Mouse (Mus musculus) G1E (cell line): Measurements from ENCODE around the gene Chrm2.

Experiments
- CTCF ChIP-seq: IDR thresholded peaks from 2 replicates; pipeline ENCODE4 v1.5.1; 2012; ENCODE audit warnings: low read depth, low read length, inconsistent platforms, mixed read lengths
- GATA1 ChIP-seq: IDR thresholded peaks from 2 replicates; pipeline ENCODE4 v1.6.1; 2012; ENCODE audit warnings: borderline replicate concordance, low read length, inconsistent platforms, mixed read lengths
- GATA2 ChIP-seq: IDR thresholded peaks from 2 replicates; pipeline ENCODE4 v1.6.1; 2012; ENCODE audit warnings: low read depth, low read length, inconsistent platforms, borderline replicate concordance
- POLR2AphosphoS5 ChIP-seq: IDR thresholded peaks from 2 replicates; pipeline ENCODE4 v1.6.1; 2012; ENCODE audit warnings: low read depth, low read length, inconsistent platforms; ENCODE audit not compliant: insufficient replicate concordance
- TAL1 ChIP-seq: conservative IDR thresholded peaks from 2 replicates; pipeline ENCODE4 v1.6.1; 2012; ENCODE audit warnings: low read depth, low read length, inconsistent platforms, mixed read lengths

DNA sequence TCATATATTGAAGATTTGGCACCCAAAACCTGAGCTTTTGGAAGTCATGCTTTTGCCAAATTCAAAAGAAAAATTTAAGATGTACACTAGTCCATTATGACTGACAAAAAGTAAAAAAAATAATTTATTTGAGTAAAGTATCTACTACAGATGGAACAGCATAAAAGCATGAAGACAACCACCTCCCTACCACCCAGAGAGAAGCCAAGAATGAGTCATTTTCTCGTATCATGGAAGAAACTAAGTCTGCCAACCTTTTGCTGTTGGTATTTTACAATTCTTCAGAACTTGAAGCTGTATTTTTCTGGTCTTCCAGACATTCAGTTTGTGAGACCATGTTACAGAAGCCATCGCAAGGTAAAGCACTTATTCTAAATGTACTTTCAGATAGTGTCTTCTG is 13.9 kb upstream of the Chrm2 start:
- TF ChIP-seq GATA1 (no peak), CTCF (no peak), POLR2AphosphoS5 (no peak), TAL1 (no peak), GATA2 (no peak)
